Mouse (Mus musculus): Measurements from ENCODE around the gene Bub1.
A peak's percentile ranks its signal among the peaks of the same experiment; 100 is the strongest.

Bub1 gene

DNA sequence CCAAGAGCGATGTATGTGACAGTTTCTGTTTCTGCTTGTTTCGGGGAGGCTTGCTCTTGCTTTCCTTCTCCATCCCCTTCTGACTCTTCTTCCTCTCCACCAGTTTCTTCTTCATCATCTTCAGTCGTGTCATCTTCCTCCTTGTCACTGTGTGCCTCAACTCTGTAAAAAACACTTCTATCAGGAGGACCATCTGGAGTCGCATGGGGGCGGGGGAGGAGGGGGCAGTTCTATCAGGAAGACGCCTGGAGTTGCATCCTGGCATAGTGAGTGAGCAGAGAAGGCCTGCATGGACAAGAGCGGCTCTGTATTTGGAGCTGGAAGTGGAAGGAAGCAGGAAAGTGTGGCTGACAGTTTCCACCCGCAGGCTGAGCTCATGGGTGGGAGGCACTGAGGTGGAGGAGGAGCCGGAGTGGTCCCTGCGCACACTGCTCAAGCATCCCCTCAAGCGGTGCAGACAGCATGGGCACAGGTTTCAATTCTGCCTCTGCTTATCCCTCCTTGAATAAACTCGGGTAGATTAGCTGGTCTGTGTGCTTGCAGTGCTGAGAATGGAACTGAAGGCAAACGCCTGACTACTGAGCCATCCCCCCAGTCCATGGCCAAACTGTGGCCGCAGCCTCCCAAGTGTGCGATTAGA, 57.6 kb downstream of the Bub1 start:
- DNase-seq, result no peak

DNA sequence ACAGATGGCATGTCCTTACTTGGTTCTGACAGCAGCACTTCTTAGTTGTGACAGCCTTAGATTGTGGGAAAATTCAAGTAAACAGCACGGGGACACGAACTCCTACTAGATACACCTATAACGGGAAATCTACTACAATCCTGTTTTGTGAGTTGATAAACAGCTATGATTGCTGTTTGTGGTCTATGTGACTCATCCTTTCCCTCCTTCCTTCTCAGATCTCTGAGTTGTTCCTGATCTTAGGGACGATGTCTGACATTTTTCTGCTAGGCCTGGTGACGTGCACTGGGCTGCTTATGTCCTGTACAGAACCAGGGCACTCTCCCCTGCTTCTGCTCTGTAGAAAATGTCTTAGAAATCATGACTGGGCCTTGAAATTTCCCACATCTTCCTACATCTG, 70.1 kb downstream of the Bub1 start:
- no peak for DNase-seq

GRCm38 (mm10) chr2:127760429-127761000, 71.2 kb downstream of the Bub1 start:
- no peak for DNase-seq

GRCm38 (mm10) chr2:127760014-127760413, 71.7 kb downstream of the Bub1 start:
- no peak for DNase-seq

- DNase-seq, result no peak
Observed at GRCm38 (mm10) chr2:127759157-127759880, 72.3 kb downstream of the Bub1 start.

GRCm38 (mm10) chr2:127757171-127757570, 74.5 kb downstream of the Bub1 start:
- DNase-seq, result peak; percentile 78

- no peak for DNase-seq
Observed at GRCm38 (mm10) chr2:127754113-127754512, 77.6 kb downstream of the Bub1 start.

GRCm38 (mm10) chr2:127751849-127752610, 79.6 kb downstream of the Bub1 start:
- DNase-seq, result no peak

Measured in cerebellum, adult 11 months (tissue).